Mouse (Mus musculus) MEL (cell line): Measurements from ENCODE around the gene Dlk1. TPM values are rescaled to one million over a fixed set of nuclear protein-coding genes. Genes with fewer than 3 reads are reported as not detected.

ENCODE experiments used
- DNase-seq: peaks from one replicate; pipeline ENCODE4 v3.0.0; 2011; ENCODE audit warnings: low read depth, low spot score
- H3K27ac ChIP-seq: 2 replicates; pipeline ENCODE4 v1.5.1; 2012; ENCODE audit warnings: low read depth, mild to moderate bottlenecking, control low read depth, low read length, moderate library complexity; ENCODE audit not compliant: control insufficient read depth
- H3K27me3 ChIP-seq, 2 experiments: fragments of 150-350 bp in 1 of 2; sonication (generic) in 1 of 2; 2 replicates each; pipeline ENCODE4 v1.6.1; 2012; ENCODE audit warnings: low read length in 2 of 2, mild to moderate bottlenecking in 2 of 2, improper control_type of control experiment in 1 of 2, moderate library complexity in 1 of 2; ENCODE audit not compliant: insufficient read depth in 2 of 2, control insufficient read depth in 1 of 2
- H3K36me3 ChIP-seq, 2 experiments: 2 replicates each; pipeline ENCODE4 v1.6.1; 2012 to 2014; ENCODE audit warnings: low read length in 2 of 2, improper control_type of control experiment in 1 of 2, inconsistent platforms in 1 of 2, mild to moderate bottlenecking in 1 of 2; ENCODE audit not compliant: insufficient read depth in 2 of 2, control insufficient read depth in 1 of 2
- H3K4me1 ChIP-seq, 2 experiments: fragments of 150-350 bp in 1 of 2; sonication (generic) in 1 of 2; 2 replicates each; pipeline ENCODE4 v1.6.1; 2012; ENCODE audit warnings: low read length in 2 of 2, improper control_type of control experiment in 1 of 2, mild to moderate bottlenecking in 1 of 2; ENCODE audit not compliant: insufficient read depth in 2 of 2, control insufficient read depth in 1 of 2
- H3K4me3 ChIP-seq, 2 experiments: fragments of 150-350 bp in 1 of 2; sonication (generic) in 1 of 2; 2 replicates each; pipeline ENCODE4 v1.5.1; 2012; ENCODE audit warnings: low read depth in 2 of 2, low read length in 2 of 2, mild to moderate bottlenecking in 2 of 2, moderate library complexity in 2 of 2, control low read depth in 1 of 2, improper control_type of control experiment in 1 of 2; ENCODE audit not compliant: control insufficient read depth in 1 of 2, insufficient read depth in 1 of 2
- H3K79me2 ChIP-seq: 2 replicates; pipeline ENCODE4 v1.6.1; 2012; ENCODE audit warnings: mild to moderate bottlenecking, low read length, moderate library complexity; ENCODE audit not compliant: control insufficient read depth, poor library complexity, insufficient read depth
- H3K9ac ChIP-seq: 2 replicates; pipeline ENCODE4 v1.6.1; 2012; ENCODE audit warnings: low read depth, mild to moderate bottlenecking, control low read depth, low read length, moderate library complexity; ENCODE audit not compliant: control insufficient read depth, poor library complexity, severe bottlenecking
- H3K9me3 ChIP-seq: fragments of 150-350 bp; sonication (generic); replicated peaks from 2 replicates; pipeline ENCODE4 v1.6.1; 2012; ENCODE audit warnings: mild to moderate bottlenecking, low read length, improper control_type of control experiment, moderate library complexity; ENCODE audit not compliant: insufficient read depth
- CHD1 ChIP-seq: IDR thresholded peaks from 2 replicates; pipeline ENCODE4 v1.6.1; 2012; ENCODE audit warnings: low read depth, mild to moderate bottlenecking, inconsistent platforms, low read length, improper control_type of control experiment
- CHD2 ChIP-seq: IDR thresholded peaks from 2 replicates; pipeline ENCODE4 v1.6.1; 2011; ENCODE audit warnings: low read length, improper control_type of control experiment
- CTCF ChIP-seq, 3 experiments: IDR thresholded peaks in 2 of 3; conservative IDR thresholded peaks in 1 of 3; 2 replicates each; pipeline ENCODE4 v1.5.1; 2011 to 2012; ENCODE audit warnings: low read length in 3 of 3, low read depth in 2 of 3, mild to moderate bottlenecking in 2 of 3, improper control_type of control experiment in 1 of 3, inconsistent platforms in 1 of 3, mixed read lengths in 1 of 3, moderate library complexity in 1 of 3; ENCODE audit not compliant: control insufficient read depth in 1 of 3, insufficient read depth in 1 of 3, poor library complexity in 1 of 3, severe bottlenecking in 1 of 3
- E2F4 ChIP-seq: IDR thresholded peaks from 2 replicates; pipeline ENCODE4 v1.6.1; 2011; ENCODE audit warnings: low read depth, low read length, improper control_type of control experiment, borderline replicate concordance
- ELF1 ChIP-seq: IDR thresholded peaks from 2 replicates; pipeline ENCODE4 v1.6.1; 2014; ENCODE audit warnings: low read depth, mild to moderate bottlenecking, inconsistent platforms, low read length, improper control_type of control experiment, moderate library complexity
- EP300 ChIP-seq, 2 experiments: IDR thresholded peaks; 2 replicates each; pipeline ENCODE4 v1.6.1; 2011; ENCODE audit warnings: improper control_type of control experiment in 2 of 2, low read length in 2 of 2, low read depth in 1 of 2, mild to moderate bottlenecking in 1 of 2
- ETS1 ChIP-seq: IDR thresholded peaks from 2 replicates; pipeline ENCODE4 v1.6.1; 2012; ENCODE audit warnings: low read depth, mild to moderate bottlenecking, inconsistent platforms, low read length, improper control_type of control experiment, moderate library complexity
- GABPA ChIP-seq: IDR thresholded peaks from 2 replicates; pipeline ENCODE4 v1.6.1; 2012; ENCODE audit warnings: low read depth, mild to moderate bottlenecking, inconsistent platforms, low read length, improper control_type of control experiment, moderate library complexity
- JUND ChIP-seq: IDR thresholded peaks from 2 replicates; pipeline ENCODE4 v1.6.1; 2011; ENCODE audit warnings: low read depth, mild to moderate bottlenecking, improper control_type of control experiment, low read length
- MAFK ChIP-seq: IDR thresholded peaks from 2 replicates; pipeline ENCODE4 v1.6.1; 2011; ENCODE audit warnings: low read depth, mild to moderate bottlenecking, low read length, improper control_type of control experiment, borderline replicate concordance
- MAX ChIP-seq: IDR thresholded peaks from 2 replicates; pipeline ENCODE4 v1.6.1; 2011; ENCODE audit warnings: low read length, improper control_type of control experiment
- MEF2A ChIP-seq: IDR thresholded peaks from 2 replicates; pipeline ENCODE4 v1.6.1; 2014; ENCODE audit warnings: low read depth, mild to moderate bottlenecking, inconsistent platforms, low read length, improper control_type of control experiment; ENCODE audit not compliant: poor library complexity, insufficient replicate concordance, severe bottlenecking; ENCODE audit errors: extremely low read depth
- MXI1 ChIP-seq: IDR thresholded peaks from 2 replicates; pipeline ENCODE4 v1.6.1; 2011; ENCODE audit warnings: mild to moderate bottlenecking, low read depth, low read length, improper control_type of control experiment
- MYB ChIP-seq: IDR thresholded peaks from 2 replicates; pipeline ENCODE4 v1.6.1; 2011; ENCODE audit warnings: mild to moderate bottlenecking, low read depth, low read length, improper control_type of control experiment
- NELFE ChIP-seq: IDR thresholded peaks from 2 replicates; pipeline ENCODE4 v1.6.1; 2011; ENCODE audit warnings: low read depth, low read length, improper control_type of control experiment
- NRF1 ChIP-seq: IDR thresholded peaks from 2 replicates; pipeline ENCODE4 v1.6.1; 2014; ENCODE audit warnings: low read depth, mild to moderate bottlenecking, inconsistent platforms, low read length, improper control_type of control experiment, moderate library complexity; ENCODE audit not compliant: poor library complexity, insufficient read depth, severe bottlenecking
- POLR2AphosphoS2 ChIP-seq: IDR thresholded peaks from 2 replicates; pipeline ENCODE4 v1.6.1; 2011; ENCODE audit warnings: low read length, improper control_type of control experiment
- RCOR1 ChIP-seq: IDR thresholded peaks from 2 replicates; pipeline ENCODE4 v1.6.1; 2012; ENCODE audit warnings: low read depth, mild to moderate bottlenecking, inconsistent platforms, low read length, improper control_type of control experiment
- SMC3 ChIP-seq: IDR thresholded peaks from 2 replicates; pipeline ENCODE4 v1.6.1; 2011; ENCODE audit warnings: low read depth, low read length, improper control_type of control experiment
- TAL1 ChIP-seq: IDR thresholded peaks from 2 replicates; pipeline ENCODE4 v1.6.1; 2012; ENCODE audit warnings: mild to moderate bottlenecking, inconsistent platforms, low read length, moderate library complexity, mixed read lengths
- UBTF ChIP-seq: IDR thresholded peaks from 2 replicates; pipeline ENCODE4 v1.6.1; 2012; ENCODE audit warnings: low read depth, mild to moderate bottlenecking, inconsistent platforms, low read length, improper control_type of control experiment, moderate library complexity, borderline replicate concordance; ENCODE audit not compliant: insufficient read depth
- USF2 ChIP-seq, 2 experiments: IDR thresholded peaks; 2 replicates each; pipeline ENCODE4 v1.6.1; 2011 to 2012; ENCODE audit warnings: improper control_type of control experiment in 2 of 2, low read length in 2 of 2, borderline replicate concordance in 1 of 2, inconsistent platforms in 1 of 2, low read depth in 1 of 2, mild to moderate bottlenecking in 1 of 2; ENCODE audit not compliant: insufficient read depth in 1 of 2
- ZKSCAN1 ChIP-seq: IDR thresholded peaks from 2 replicates; pipeline ENCODE4 v1.6.1; 2012; ENCODE audit warnings: low read depth, mild to moderate bottlenecking, inconsistent platforms, low read length, improper control_type of control experiment, moderate library complexity
- ZMIZ1 ChIP-seq: IDR thresholded peaks from 2 replicates; pipeline ENCODE4 v1.6.1; 2012; ENCODE audit warnings: low read depth, mild to moderate bottlenecking, inconsistent platforms, low read length, improper control_type of control experiment, moderate library complexity
- polyA plus RNA-seq, 2 experiments: library from polyadenylated mRNA; stranded (reverse) in 1 of 2; unstranded in 1 of 2; fragments of >175 nt in 1 of 2; fragments of >200 nt in 1 of 2; gene quantifications; 2 replicates each; pipeline versions ENCODE4 v1.2.1 to v1.2.4; 2012; ENCODE audit warnings: low replicate concordance in 2 of 2, low read depth in 1 of 2; ENCODE audit not compliant: insufficient read length in 2 of 2, insufficient read depth in 1 of 2, missing spikeins in 1 of 2
- total RNA-seq: library from RNA; depleted of rRNA; stranded (reverse); fragments of 300-350 nt; gene quantifications from 2 replicates; pipeline ENCODE4 v1.2.3, GENCODE M21; 2012

The Dlk1 gene
- total and polyA plus RNA-seq, 3 experiments = not detected

GRCm38 (mm10) chr12:109420006-109420405 lies 32.6 kb upstream of the Dlk1 start:
- Histone ChIP-seq H3K79me2 (no peaks in the 10 kb centered on the region), H3K9me3 (no peaks in the 10 kb centered on the region), H3K9ac (no peak overlapping the region), H3K27ac (no peak overlapping the region), H3K4me3 (no peak overlapping the region), H3K36me3 (no peaks in the 10 kb centered on the region), H3K4me1 (no peaks in the 10 kb centered on the region), H3K27me3 (no peaks in the 10 kb centered on the region)
- no peak for DNase-seq
- TF ChIP-seq E2F4 (no peak), MAFK (no peak), ZMIZ1 (no peak), GABPA (no peak), CHD2 (no peak), ETS1 (no peak), CTCF (IDR thresholded peaks at IDR 0.05 in 2 of 3, conservative IDR thresholded peaks at IDR 0.05 in 1 of 3; ENCODE audit: control insufficient read depth in 1 of 3, insufficient read depth in 1 of 3, low read depth in 2 of 3, low read length in 3 of 3, poor library complexity in 1 of 3, severe bottlenecking in 1 of 3) (no peak), MAX (no peak), SMC3 (no peak), TAL1 (no peak), POLR2AphosphoS2 (no peak), MXI1 (no peak), ELF1 (no peak), MYB (no peak), ZKSCAN1 (no peak), MEF2A (no peak)

GRCm38 (mm10) chr12:109423163-109423562 lies 29.5 kb upstream of the Dlk1 start:
- H3K27ac ChIP-seq = no peak overlapping the region
- H3K79me2 ChIP-seq = no peaks in the 10 kb centered on the region
- no peaks in the 10 kb centered on the region for H3K27me3 ChIP-seq
- DNase-seq = no peak
- no peaks in the 10 kb centered on the region for H3K9me3 ChIP-seq
- H3K36me3 ChIP-seq = no peaks in the 10 kb centered on the region
- no peaks in the 10 kb centered on the region for H3K4me1 ChIP-seq
- TF ChIP-seq NRF1 (no peak), MAX (no peak), EP300 (IDR thresholded peaks at IDR 0.05; ENCODE audit: low read depth in 1 of 2, low read length in 2 of 2) (no peak), CHD1 (no peak), NELFE (no peak), JUND (no peak), USF2 (IDR thresholded peaks at IDR 0.05; ENCODE audit: borderline replicate concordance in 1 of 2, insufficient read depth in 1 of 2, low read depth in 1 of 2, low read length in 2 of 2) (no peak), E2F4 (no peak), RCOR1 (no peak), UBTF (no peak), GABPA (no peak), CHD2 (no peak)
- no peak overlapping the region for H3K4me3 ChIP-seq
- no peak overlapping the region for H3K9ac ChIP-seq
